Mouse (Mus musculus): Measurements from ENCODE around the gene Tmub2. TPM values are rescaled to one million over a fixed set of nuclear protein-coding genes. Genes with fewer than 3 reads are reported as not detected.

The Tmub2 gene
- polyA plus RNA-seq, 1 experiment from 2014 or later = 26.7 TPM

DNA sequence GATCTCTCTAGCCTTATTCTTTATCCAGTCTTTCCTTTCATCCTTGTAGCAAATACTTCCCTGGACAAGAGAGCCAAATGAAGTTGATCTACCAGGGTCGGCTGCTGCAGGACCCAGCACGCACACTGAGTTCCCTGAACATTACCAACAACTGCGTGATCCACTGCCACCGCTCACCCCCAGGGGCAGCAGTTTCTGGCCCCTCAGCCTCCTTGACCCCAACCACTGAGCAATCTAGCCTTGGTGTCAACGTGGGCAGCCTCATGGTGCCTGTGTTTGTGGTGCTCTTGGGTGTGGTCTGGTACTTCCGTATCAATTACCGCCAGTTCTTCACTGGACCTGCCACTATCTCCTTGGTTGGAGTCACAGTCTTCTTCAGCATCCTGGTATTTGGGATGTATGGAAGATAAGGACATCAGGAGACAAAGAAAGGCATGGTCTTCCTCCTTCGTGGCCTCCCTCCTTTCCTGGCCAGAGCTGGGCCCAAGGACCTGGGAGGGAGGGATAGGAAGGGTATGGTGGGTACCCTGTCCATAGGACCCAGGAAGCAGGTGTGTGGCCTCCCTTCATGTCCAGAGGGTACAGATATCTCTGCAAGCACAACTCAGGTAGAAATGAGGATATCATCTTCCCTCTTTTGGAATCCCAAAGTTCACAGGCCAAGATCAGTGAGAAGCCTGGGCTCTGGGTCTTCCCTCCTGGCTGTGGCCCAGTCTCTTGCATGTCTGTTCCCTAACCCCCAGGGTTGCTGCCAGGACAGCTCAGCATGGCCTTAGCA is 3.5 kb downstream of the Tmub2 start:
- Histone ChIP-seq H3K27ac (ENCODE audit: low read length) (peak overlapping the region; percentile 48), H3K4me1 (ENCODE audit: control insufficient read depth, low read depth, low read length) (peaks cover 31% of the 10 kb centered on the region), H3K4me2 (ENCODE audit: low read depth, low read length) (no peak overlapping the region), H3K9ac (ENCODE audit: low read depth, low read length) (no peak overlapping the region), H3K27me3 (ENCODE audit: control insufficient read depth, insufficient read depth, low read depth, low read length) (no peaks in the 10 kb centered on the region), H3K4me3 (ENCODE audit: low read depth, low read length) (no peak overlapping the region), H3K36me3 (ENCODE audit: control insufficient read depth, insufficient read depth) (peaks cover 34% of the 10 kb centered on the region), H3K9me3 (replicated peaks; ENCODE audit: control insufficient read depth, low read length) (no peaks in the 10 kb centered on the region)
- ATAC-seq (ENCODE audit: low read depth) = no peak
- WGBS (ENCODE audit: insufficient replicate concordance) = 74% methylated on average over 8 of the region's 8 CpGs

DNA sequence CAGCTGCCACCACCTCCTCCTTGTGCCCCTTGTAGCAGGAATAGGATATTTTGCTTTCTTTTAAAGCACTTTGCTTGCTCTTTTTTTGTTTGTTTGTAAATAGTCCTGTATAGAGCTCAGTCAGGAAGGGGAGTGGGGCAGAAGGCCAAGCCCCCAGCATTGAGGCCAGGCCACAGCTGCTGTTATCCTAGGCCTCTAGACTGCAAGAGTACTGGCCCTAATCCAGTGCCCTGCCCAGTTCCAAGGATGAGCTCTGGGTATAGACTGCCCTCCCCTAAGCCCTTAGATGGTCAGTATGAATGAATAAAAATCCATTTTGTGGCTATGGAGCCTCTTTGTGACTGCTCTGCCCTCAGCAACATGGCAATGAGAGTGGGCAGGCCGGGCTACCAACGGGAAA is 4.2 kb downstream of the Tmub2 start:
- Histone ChIP-seq H3K9ac (ENCODE audit: low read depth, low read length) (no peak overlapping the region), H3K4me2 (ENCODE audit: low read depth, low read length) (no peak overlapping the region), H3K36me3 (ENCODE audit: control insufficient read depth, insufficient read depth) (peaks cover 40% of the 10 kb centered on the region), H3K27ac (ENCODE audit: low read length) (peak overlapping the region; percentile 18; the same call in 1 of the 2 replicates), H3K4me3 (ENCODE audit: low read depth, low read length) (no peak overlapping the region), H3K9me3 (replicated peaks; ENCODE audit: control insufficient read depth, low read length) (no peaks in the 10 kb centered on the region), H3K4me1 (ENCODE audit: control insufficient read depth, low read depth, low read length) (peaks cover 32% of the 10 kb centered on the region), H3K27me3 (ENCODE audit: control insufficient read depth, insufficient read depth, low read depth, low read length) (no peaks in the 10 kb centered on the region)
- ATAC-seq (ENCODE audit: low read depth) = no peak
- WGBS (ENCODE audit: insufficient replicate concordance) = 85% methylated on average over 2 of the region's 2 CpGs

DNA sequence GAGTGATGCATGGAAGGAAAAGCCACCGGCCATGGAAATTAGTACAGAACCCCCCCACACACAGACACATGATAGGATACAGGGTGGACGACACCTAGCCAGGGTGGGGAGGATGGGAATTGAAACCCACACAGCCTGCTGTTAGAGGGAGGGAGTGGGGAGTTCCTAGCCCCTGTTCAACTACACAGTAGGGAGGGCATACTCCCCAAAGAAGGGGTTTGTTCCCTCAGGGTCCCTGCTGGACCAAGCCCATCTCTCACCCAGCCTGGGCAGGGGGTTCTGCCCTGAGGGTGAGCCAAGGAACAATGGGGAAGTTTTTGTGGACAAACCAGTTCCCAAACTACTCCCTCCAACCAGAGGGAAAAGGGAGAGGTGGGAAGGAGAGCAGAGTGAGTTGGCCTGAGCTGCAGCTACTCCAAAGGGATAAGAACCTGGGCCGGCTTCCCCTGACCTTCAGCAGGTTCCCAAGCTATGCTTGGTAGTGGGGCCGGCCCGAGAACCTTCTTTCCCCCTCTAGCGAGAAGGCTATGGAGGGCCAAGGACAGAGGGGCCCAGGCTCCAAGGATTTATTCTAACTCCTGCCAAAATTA is 4.9 kb downstream of the Tmub2 start:
- peaks cover 34% of the 10 kb centered on the region for H3K4me1 ChIP-seq (ENCODE audit: control insufficient read depth, low read depth, low read length)
- no peak overlapping the region for H3K27ac ChIP-seq (ENCODE audit: low read length)
- H3K4me3 ChIP-seq (ENCODE audit: low read depth, low read length) = no peak overlapping the region
- no peak overlapping the region for H3K9ac ChIP-seq (ENCODE audit: low read depth, low read length)
- no peak for ATAC-seq (ENCODE audit: low read depth)
- no peaks in the 10 kb centered on the region for H3K9me3 ChIP-seq (replicated peaks; ENCODE audit: control insufficient read depth, low read length)
- WGBS (ENCODE audit: insufficient replicate concordance) = 59% methylated on average over 6 of the region's 6 CpGs
- no peak overlapping the region for H3K4me2 ChIP-seq (ENCODE audit: low read depth, low read length)
- H3K36me3 ChIP-seq (ENCODE audit: control insufficient read depth, insufficient read depth) = peaks cover 45% of the 10 kb centered on the region
- no peaks in the 10 kb centered on the region for H3K27me3 ChIP-seq (ENCODE audit: control insufficient read depth, insufficient read depth, low read depth, low read length)

DNA sequence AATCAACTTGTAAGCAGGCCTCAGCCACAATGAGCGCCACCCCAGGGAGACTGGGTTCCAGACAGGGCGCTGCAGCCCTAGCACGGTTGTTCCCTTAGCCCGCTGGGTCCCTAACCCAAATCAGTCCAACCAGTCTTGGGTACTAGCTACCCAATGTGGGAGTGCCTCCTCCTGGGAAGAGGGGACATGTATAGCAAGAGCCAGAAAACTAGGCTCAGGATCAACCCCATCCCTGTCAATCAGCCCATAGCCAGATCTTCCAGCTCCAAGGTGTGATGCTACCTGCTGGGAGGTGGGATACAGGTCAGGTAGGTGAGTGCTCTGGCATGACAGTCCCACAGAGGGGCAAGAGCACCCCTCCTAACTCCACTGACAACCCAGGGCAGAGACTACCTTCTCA is 5.4 kb downstream of the Tmub2 start:
- Histone ChIP-seq H3K9ac (ENCODE audit: low read depth, low read length) (no peak overlapping the region), H3K36me3 (ENCODE audit: control insufficient read depth, insufficient read depth) (peaks cover 45% of the 10 kb centered on the region), H3K4me3 (ENCODE audit: low read depth, low read length) (no peak overlapping the region), H3K27me3 (ENCODE audit: control insufficient read depth, insufficient read depth, low read depth, low read length) (no peaks in the 10 kb centered on the region), H3K4me2 (ENCODE audit: low read depth, low read length) (no peak overlapping the region), H3K27ac (ENCODE audit: low read length) (no peak overlapping the region), H3K4me1 (ENCODE audit: control insufficient read depth, low read depth, low read length) (peaks cover 38% of the 10 kb centered on the region), H3K9me3 (replicated peaks; ENCODE audit: control insufficient read depth, low read length) (no peaks in the 10 kb centered on the region)
- WGBS (ENCODE audit: insufficient replicate concordance) = 78% methylated on average over 4 of the region's 4 CpGs
- ATAC-seq (ENCODE audit: low read depth) = no peak

DNA sequence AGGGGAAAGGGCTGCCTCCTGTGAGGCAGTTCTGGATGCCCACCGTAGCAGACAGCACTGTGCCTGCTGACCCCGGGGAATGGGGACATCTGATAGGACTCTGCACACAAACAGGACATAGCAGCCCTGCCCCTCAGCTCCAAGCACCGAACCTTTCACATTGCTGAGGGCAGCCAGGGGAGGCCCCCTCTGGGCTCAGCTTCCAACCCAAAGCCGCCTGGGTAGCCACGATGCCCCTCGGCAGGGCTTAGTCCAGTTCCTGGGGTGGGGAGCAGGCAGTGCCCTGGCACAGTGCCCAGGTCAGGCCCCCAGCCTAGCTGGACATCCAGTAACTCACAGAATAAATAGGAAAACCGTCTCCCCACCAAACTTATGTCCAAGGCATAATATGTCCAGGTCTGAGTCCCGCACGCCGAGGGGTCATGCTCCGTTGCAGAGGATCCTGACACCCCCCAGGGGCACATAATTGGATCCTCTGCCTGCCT is 6.4 kb downstream of the Tmub2 start:
- peaks cover 45% of the 10 kb centered on the region for H3K36me3 ChIP-seq (ENCODE audit: control insufficient read depth, insufficient read depth)
- no peak overlapping the region for H3K4me3 ChIP-seq (ENCODE audit: low read depth, low read length)
- ATAC-seq (ENCODE audit: low read depth) = no peak
- H3K27me3 ChIP-seq (ENCODE audit: control insufficient read depth, insufficient read depth, low read depth, low read length) = no peaks in the 10 kb centered on the region
- H3K4me2 ChIP-seq (ENCODE audit: low read depth, low read length) = no peak overlapping the region
- peaks cover 41% of the 10 kb centered on the region for H3K4me1 ChIP-seq (ENCODE audit: control insufficient read depth, low read depth, low read length)
- no peaks in the 10 kb centered on the region for H3K9me3 ChIP-seq (replicated peaks; ENCODE audit: control insufficient read depth, low read length)
- no peak overlapping the region for H3K9ac ChIP-seq (ENCODE audit: low read depth, low read length)
- 88% methylated on average over 11 of the region's 11 CpGs for WGBS (ENCODE audit: insufficient replicate concordance)
- H3K27ac ChIP-seq (ENCODE audit: low read length) = no peak overlapping the region

DNA sequence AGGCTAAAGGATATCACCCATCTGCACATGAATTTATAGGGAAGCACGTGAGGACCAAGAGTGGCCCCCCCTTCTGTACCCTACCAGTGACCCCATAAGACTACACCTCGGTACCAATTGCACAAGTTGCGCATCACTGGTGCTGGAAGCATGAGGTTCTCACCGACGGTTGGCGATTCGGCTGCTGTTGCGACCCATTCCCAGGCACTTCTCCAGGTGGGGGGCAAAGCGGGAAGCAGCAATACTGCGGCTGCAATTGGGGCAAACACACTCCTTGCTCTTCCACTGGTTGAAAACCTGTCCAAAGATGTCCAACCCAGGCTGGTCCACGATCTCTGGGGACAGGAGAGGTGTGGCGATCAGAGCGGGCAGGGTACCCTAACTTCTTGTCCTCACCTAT is 9.2 kb downstream of the Tmub2 start:
- ATAC-seq (ENCODE audit: low read depth) = no peak
- Histone ChIP-seq H3K9ac (ENCODE audit: low read depth, low read length) (no peak overlapping the region; the same call in 1 of the 2 replicates), H3K27me3 (ENCODE audit: control insufficient read depth, insufficient read depth, low read depth, low read length) (no peaks in the 10 kb centered on the region), H3K4me3 (ENCODE audit: low read depth, low read length) (no peak overlapping the region), H3K27ac (ENCODE audit: low read length) (no peak overlapping the region), H3K4me2 (ENCODE audit: low read depth, low read length) (no peak overlapping the region), H3K9me3 (replicated peaks; ENCODE audit: control insufficient read depth, low read length) (no peaks in the 10 kb centered on the region), H3K4me1 (ENCODE audit: control insufficient read depth, low read depth, low read length) (peaks cover 31% of the 10 kb centered on the region), H3K36me3 (ENCODE audit: control insufficient read depth, insufficient read depth) (peaks cover 33% of the 10 kb centered on the region)
- WGBS (ENCODE audit: insufficient replicate concordance) = 91% methylated on average over 13 of the region's 13 CpGs

DNA sequence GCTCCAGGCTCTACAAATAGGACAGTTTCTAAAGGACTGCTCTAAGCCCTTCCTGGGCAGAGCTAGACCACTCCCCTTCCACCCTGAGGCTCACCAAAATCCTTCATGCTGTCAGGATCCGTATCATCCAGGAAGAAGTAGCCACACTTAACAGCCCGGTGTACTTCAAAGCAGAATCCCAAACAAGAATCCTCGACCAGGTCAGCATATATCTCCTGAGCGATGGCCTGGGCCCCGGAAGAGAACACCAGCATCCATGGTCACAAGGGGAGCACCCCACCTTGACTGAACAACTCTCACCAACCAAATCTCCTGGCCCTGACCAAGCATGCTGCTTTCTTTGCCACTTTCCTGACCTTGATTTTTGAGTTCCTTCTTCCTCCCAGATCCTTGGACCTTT is 9.7 kb downstream of the Tmub2 start:
- 85% methylated on average over 5 of the region's 5 CpGs for WGBS (ENCODE audit: insufficient replicate concordance)
- Histone ChIP-seq H3K9me3 (replicated peaks; ENCODE audit: control insufficient read depth, low read length) (no peaks in the 10 kb centered on the region), H3K9ac (ENCODE audit: low read depth, low read length) (no peak overlapping the region; the same call in 1 of the 2 replicates), H3K36me3 (ENCODE audit: control insufficient read depth, insufficient read depth) (peaks cover 33% of the 10 kb centered on the region), H3K27me3 (ENCODE audit: control insufficient read depth, insufficient read depth, low read depth, low read length) (no peaks in the 10 kb centered on the region), H3K4me1 (ENCODE audit: control insufficient read depth, low read depth, low read length) (peaks cover 30% of the 10 kb centered on the region), H3K4me2 (ENCODE audit: low read depth, low read length) (no peak overlapping the region), H3K4me3 (ENCODE audit: low read depth, low read length) (no peak overlapping the region), H3K27ac (ENCODE audit: low read length) (no peak overlapping the region)
- no peak for ATAC-seq (ENCODE audit: low read depth)

DNA sequence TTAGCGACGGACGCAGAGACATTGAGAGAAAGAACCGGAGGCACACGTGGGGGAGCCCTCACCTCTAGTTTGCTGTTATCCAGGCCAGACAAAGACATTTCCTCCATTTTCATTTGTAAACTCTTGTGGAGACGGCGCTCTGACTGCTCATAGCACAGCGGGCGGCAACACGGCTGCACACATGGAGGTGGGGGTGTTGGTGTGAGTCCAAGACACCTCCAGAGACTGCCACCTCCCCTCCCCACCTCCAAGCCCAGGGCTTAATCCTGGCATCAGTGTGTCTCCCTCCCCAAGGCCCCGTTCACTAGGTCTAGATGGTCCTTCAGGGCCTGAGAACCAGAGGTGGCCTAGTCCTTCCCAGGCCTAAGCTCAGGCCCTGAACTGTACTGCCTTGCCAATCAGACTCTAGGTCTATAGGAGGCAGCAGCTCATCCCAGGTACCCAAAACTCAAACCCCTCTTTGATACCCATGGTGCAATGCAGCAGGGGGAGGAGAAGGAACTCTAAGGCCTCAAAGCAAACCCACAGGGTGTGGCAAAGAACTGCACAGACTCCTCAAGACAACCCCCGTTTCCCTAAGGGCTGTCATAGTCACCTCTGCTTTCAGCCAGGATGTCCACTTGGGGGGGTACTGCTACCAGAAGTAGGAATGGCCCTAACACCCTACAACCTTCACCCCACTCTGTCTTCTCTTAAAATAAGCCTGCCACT is 10.3 kb downstream of the Tmub2 start:
- Histone ChIP-seq H3K9ac (ENCODE audit: low read depth, low read length) (peak overlapping the region; percentile 87), H3K9me3 (replicated peaks; ENCODE audit: control insufficient read depth, low read length) (0 out of 2 replicates have a peak, but pooled peaks cover 2% of the 10 kb centered on the region), H3K4me2 (ENCODE audit: low read depth, low read length) (peak overlapping the region; percentile 98), H3K27ac (ENCODE audit: low read length) (peak overlapping the region; percentile 97), H3K27me3 (ENCODE audit: control insufficient read depth, insufficient read depth, low read depth, low read length) (no peaks in the 10 kb centered on the region), H3K4me3 (ENCODE audit: low read depth, low read length) (peak overlapping the region; percentile 82), H3K36me3 (ENCODE audit: control insufficient read depth, insufficient read depth) (peaks cover 33% of the 10 kb centered on the region), H3K4me1 (ENCODE audit: control insufficient read depth, low read depth, low read length) (peaks cover 30% of the 10 kb centered on the region)
- 77% methylated on average over 12 of the region's 12 CpGs for WGBS (ENCODE audit: insufficient replicate concordance)
- ATAC-seq (ENCODE audit: low read depth) = no peak
